ENCODE assay signal across 25 mouse cellular contexts in genomic region chr11:117150467-117150966, GRCm38 (mm10). TPM values are rescaled to one million over a fixed set of nuclear protein-coding genes. Genes with fewer than 3 reads are reported as not detected.
DNase-seq lines count a peak whose midpoint lies in the region; ATAC-seq and TF ChIP-seq lines count a peak whose summit lies in the region.
"Had no signal": no experiment of that assay in that cellular context is flagged by ENCODE, and none has a peak within 500 bp of the region (broad histone marks: within the 10 kb centered on the region; RNA-seq: fewer than 3 reads in every experiment).

No protein-coding gene starts in this region.

- H3K4me2 ChIP-seq in hindbrain, embryonic 13.5 days, result no peak overlapping the region
- no peak overlapping the region for H3K4me2 ChIP-seq in hindbrain, embryonic 16.5 days (ENCODE audit: low read length)
- no peak overlapping the region for H3K4me2 ChIP-seq in lung, postnatal 0 days (replicated peaks; ENCODE audit: low read depth, low read length)
- no peak overlapping the region for H3K4me2 ChIP-seq in midbrain, embryonic 11.5 days
- H3K4me2 ChIP-seq: embryonic facial prominence, embryonic 15.5 days; hindbrain, embryonic 12.5 days had no signal

- no peaks in the 10 kb centered on the region for H3K9me3 ChIP-seq in hindbrain, embryonic 13.5 days
- H3K9me3 ChIP-seq in hindbrain, embryonic 16.5 days (ENCODE audit: control insufficient read depth, low read length), result no peaks in the 10 kb centered on the region
- no peaks in the 10 kb centered on the region for H3K9me3 ChIP-seq in MEL (replicated peaks; ENCODE audit: insufficient read depth, low read length)
- no peaks in the 10 kb centered on the region for H3K9me3 ChIP-seq in lung, postnatal 0 days (ENCODE audit: low read length)
- no peaks in the 10 kb centered on the region for H3K9me3 ChIP-seq in midbrain, embryonic 11.5 days (ENCODE audit: control insufficient read depth, low read length)
- H3K9me3 ChIP-seq: embryonic facial prominence, embryonic 15.5 days; forebrain, embryonic 10.5 days; G1E; heart, embryonic 10.5 days; hindbrain, embryonic 12.5 days had no signal

- H3K27me3 ChIP-seq in hindbrain, embryonic 13.5 days, result no peaks in the 10 kb centered on the region
- H3K27me3 ChIP-seq in hindbrain, embryonic 16.5 days (replicated peaks; ENCODE audit: control insufficient read depth, insufficient read depth, low read length), result no peaks in the 10 kb centered on the region
- no peaks in the 10 kb centered on the region for H3K27me3 ChIP-seq in MEL (ENCODE audit: control insufficient read depth in 1 of 2, insufficient read depth in 2 of 2, low read length in 2 of 2)
- H3K27me3 ChIP-seq in lung, postnatal 0 days (replicated peaks; ENCODE audit: insufficient read depth, low read length), result no peaks in the 10 kb centered on the region
- H3K27me3 ChIP-seq in midbrain, embryonic 11.5 days (ENCODE audit: control insufficient read depth, insufficient read depth, low read length), result no peaks in the 10 kb centered on the region
- H3K27me3 ChIP-seq: embryonic facial prominence, embryonic 15.5 days; hindbrain, embryonic 12.5 days; Patski had no signal

- 69% methylated on average over 9 of the region's 9 CpGs for WGBS in hindbrain, embryonic 13.5 days
- WGBS in hindbrain, embryonic 16.5 days, result 66% methylated on average over 9 of the region's 9 CpGs
- WGBS in lung, postnatal 0 days, result 64% methylated on average over 9 of the region's 9 CpGs
- 88% methylated on average over 9 of the region's 9 CpGs for WGBS in midbrain, embryonic 11.5 days

- H3K27ac ChIP-seq in hindbrain, embryonic 13.5 days, result no peak overlapping the region
- H3K27ac ChIP-seq in hindbrain, embryonic 16.5 days (ENCODE audit: low read depth, low read length), result no peak overlapping the region
- H3K27ac ChIP-seq in MEL (ENCODE audit: control insufficient read depth, low read depth, low read length), result peak overlapping the region; percentile 75
- no peak overlapping the region for H3K27ac ChIP-seq in lung, postnatal 0 days (ENCODE audit: low read length)
- H3K27ac ChIP-seq in midbrain, embryonic 11.5 days (ENCODE audit: low read depth, low read length), result no peak overlapping the region
- H3K27ac ChIP-seq: embryonic facial prominence, embryonic 15.5 days; forebrain, embryonic 10.5 days; heart, embryonic 10.5 days; hindbrain, embryonic 12.5 days had no signal

- H3K4me1 ChIP-seq in hindbrain, embryonic 13.5 days (replicated peaks), result 0 out of 2 replicates have a peak, but pooled peaks cover 25% of the 10 kb centered on the region
- H3K4me1 ChIP-seq in hindbrain, embryonic 16.5 days (ENCODE audit: control insufficient read depth, insufficient read depth, low read depth, low read length), result no peaks in the 10 kb centered on the region
- peaks cover 25 to 43% of the 10 kb centered on the region in 2 experiments for H3K4me1 ChIP-seq in MEL (ENCODE audit: control insufficient read depth in 1 of 2, insufficient read depth in 2 of 2, low read length in 2 of 2)
- 0 out of 2 replicates have a peak, but pooled peaks cover 2% of the 10 kb centered on the region for H3K4me1 ChIP-seq in lung, postnatal 0 days (ENCODE audit: insufficient read depth, low read depth, low read length)
- H3K4me1 ChIP-seq in midbrain, embryonic 11.5 days (ENCODE audit: control insufficient read depth, insufficient read depth, low read length), result no peaks in the 10 kb centered on the region; the same call in 1 of the 2 replicates

- H3K4me3 ChIP-seq in hindbrain, embryonic 13.5 days, result no peak overlapping the region
- no peak overlapping the region for H3K4me3 ChIP-seq in hindbrain, embryonic 16.5 days (ENCODE audit: low read length)
- no peak overlapping the region for H3K4me3 ChIP-seq in MEL (ENCODE audit: control insufficient read depth in 1 of 2, insufficient read depth in 1 of 2, low read depth in 2 of 2, low read length in 2 of 2)
- no peak overlapping the region for H3K4me3 ChIP-seq in lung, postnatal 0 days (ENCODE audit: low read depth, low read length)
- no peak overlapping the region for H3K4me3 ChIP-seq in midbrain, embryonic 11.5 days (ENCODE audit: low read depth, low read length)
- H3K4me3 ChIP-seq: embryonic facial prominence, embryonic 15.5 days; erythroblast, embryonic 14.5 days; forebrain, embryonic 10.5 days; heart, embryonic 10.5 days; hindbrain, embryonic 12.5 days had no signal

- ATAC-seq in hindbrain, embryonic 13.5 days (ENCODE audit: low FRiP score), result no peak
- ATAC-seq in hindbrain, embryonic 16.5 days, result no peak
- 0 out of 2 replicates have a peak, but pooled peaks have one; percentile 43 for ATAC-seq in megakaryocyte, adult 5-6 weeks (ENCODE audit: poor library complexity, severe bottlenecking)
- ATAC-seq in lung, postnatal 0 days, result no peak
- no peak for ATAC-seq in midbrain, embryonic 11.5 days (ENCODE audit: low FRiP score)
- ATAC-seq: activated CD4-positive, CD25-positive, alpha-beta regulatory T cell, adult 4 months; forebrain, embryonic 14.5 days; Patski had no signal

- H3K9ac ChIP-seq in hindbrain, embryonic 13.5 days, result 0 out of 2 replicates have a peak overlapping the region, but pooled peaks have one; percentile 2
- H3K9ac ChIP-seq in hindbrain, embryonic 16.5 days (ENCODE audit: low read depth, low read length), result no peak overlapping the region
- no peak overlapping the region for H3K9ac ChIP-seq in MEL (ENCODE audit: control insufficient read depth, low read depth, low read length, poor library complexity, severe bottlenecking)
- no peak overlapping the region for H3K9ac ChIP-seq in lung, postnatal 0 days (replicated peaks; ENCODE audit: low read depth)
- H3K9ac ChIP-seq in midbrain, embryonic 11.5 days (ENCODE audit: low read length), result no peak overlapping the region
- H3K9ac ChIP-seq: embryonic facial prominence, embryonic 15.5 days; hindbrain, embryonic 12.5 days had no signal

- TF ChIP-seq EP300 in MEL (IDR thresholded peaks at IDR 0.05; ENCODE audit: low read depth in 1 of 2, low read length in 2 of 2), result peak; percentile 62 to 72
- no peak for TF ChIP-seq EP300 in lung, postnatal 0 days (IDR thresholded peaks at IDR 0.05)

- H3K79me2 ChIP-seq in MEL (ENCODE audit: control insufficient read depth, insufficient read depth, low read length, poor library complexity), result no peaks in the 10 kb centered on the region

- H3K36me3 ChIP-seq in hindbrain, embryonic 13.5 days, result peaks cover 94% of the 10 kb centered on the region
- peaks cover 53% of the 10 kb centered on the region for H3K36me3 ChIP-seq in hindbrain, embryonic 16.5 days (ENCODE audit: control insufficient read depth, insufficient read depth, low read length)
- H3K36me3 ChIP-seq in MEL (ENCODE audit: control insufficient read depth in 1 of 2, insufficient read depth in 2 of 2, low read length in 2 of 2), result peaks cover 0 to 38% of the 10 kb centered on the region in 2 experiments; a peak in 3 of 4 replicates
- H3K36me3 ChIP-seq in lung, postnatal 0 days (ENCODE audit: insufficient read depth, low read length), result peaks cover 50% of the 10 kb centered on the region
- peaks cover 21% of the 10 kb centered on the region for H3K36me3 ChIP-seq in midbrain, embryonic 11.5 days (ENCODE audit: control insufficient read depth, insufficient read depth, low read length)

- peak; percentile 35 for DNase-seq in 416B (ENCODE audit: low read depth)
- peak; percentile 66 for DNase-seq in MEL (ENCODE audit: low read depth, low spot score)
- no peak for DNase-seq in lung, postnatal 0 days (ENCODE audit: low spot score)
- DNase-seq in ovary, adult 18-20 months (ENCODE audit: low spot score), result no peak
- DNase-seq in midbrain, embryonic 11.5 days (ENCODE audit: low spot score, missing footprints), result no peak
- DNase-seq: adrenal gland, postnatal 14 days; cerebellum, adult 18-20 months; cerebellum, adult 9-11 months; embryo, embryonic 11 days; gastrocnemius, postnatal 36 days; heart, adult 18-20 months; heart, postnatal 10 days; heart, postnatal 4 days had no signal

- no peak for TF ChIP-seq POLR2A in MEL (IDR thresholded peaks at IDR 0.05; ENCODE audit: control insufficient read depth in 1 of 2, insufficient read depth in 1 of 2, low read depth in 1 of 2, low read length in 2 of 2, poor library complexity in 1 of 2)

- TF ChIP-seq CTCF in MEL (IDR thresholded peaks at IDR 0.05 in 2 of 3, conservative IDR thresholded peaks at IDR 0.05 in 1 of 3; ENCODE audit: control insufficient read depth in 1 of 3, insufficient read depth in 1 of 3, low read depth in 2 of 3, low read length in 3 of 3, poor library complexity in 1 of 3, severe bottlenecking in 1 of 3), result no peak
- no peak for TF ChIP-seq CTCF in lung, postnatal 0 days (IDR thresholded peaks at IDR 0.05)

- no peak for TF ChIP-seq RAD21 in MEL (IDR thresholded peaks at IDR 0.05; ENCODE audit: low read depth, low read length)

TF ChIP-seq in MEL, 35 proteins besides CTCF, POLR2A, EP300 and RAD21 (continues in another document):
- no peak for TF ChIP-seq MAFK (IDR thresholded peaks at IDR 0.05; ENCODE audit: borderline replicate concordance, low read depth, low read length)
- no peak for TF ChIP-seq POLR2AphosphoS5 (IDR thresholded peaks at IDR 0.05; ENCODE audit: borderline replicate concordance, low read depth, low read length)
- TF ChIP-seq E2F4 (IDR thresholded peaks at IDR 0.05; ENCODE audit: borderline replicate concordance, low read depth, low read length), result no peak
- TF ChIP-seq CHD2 (IDR thresholded peaks at IDR 0.05; ENCODE audit: low read length), result no peak

RNA-seq across cellular contexts. Expression of gene Sec14l1, which starts 35.5 kb away (rescaled TPM):
- polyA plus RNA-seq in hindbrain, embryonic 13.5 days (2015; fragmentation: Nextera tagmentation; extraction: Ambion mirVana), result 63.3 and 65.9 TPM in 2 replicates
- polyA plus RNA-seq in hindbrain, embryonic 16.5 days (2015; fragmentation: Nextera tagmentation; extraction: Ambion mirVana), result 53.9 and 63.4 TPM in 2 replicates
- 42.0 and 44.6 TPM in 2 replicates for total RNA-seq in MEL (2012; rRNA removed)
- polyA plus RNA-seq in MEL (2012; ENCODE audit: insufficient read depth in 1 of 2, insufficient read length in 2 of 2, low read depth in 1 of 2, low replicate concordance in 2 of 2, missing spikeins in 1 of 2), result 10 to 100 TPM in 1 of 2 experiments, not detected in 1; 55.9 TPM
- 24.3 and 29.1 TPM in 2 replicates for total RNA-seq in megakaryocyte, adult 5-6 weeks (2015)
- 32.3 and 41.7 TPM in 2 replicates for total RNA-seq in megakaryocyte, adult 5-6 weeks (2017)
- 62.2 and 62.4 TPM in 2 replicates for polyA plus RNA-seq in lung, postnatal 0 days (2015; fragmentation: Nextera tagmentation; extraction: Ambion mirVana)
- 32.4 and 36.7 TPM in 2 replicates for polyA plus RNA-seq in midbrain, embryonic 11.5 days (2014; fragmentation: Nextera tagmentation; extraction: Ambion mirVana)

RNA-seq across cellular contexts. Expression of gene Sept9, which starts 48.9 kb away (rescaled TPM):
- polyA plus RNA-seq in hindbrain, embryonic 13.5 days (2015; fragmentation: Nextera tagmentation; extraction: Ambion mirVana), result 117 and 118 TPM in 2 replicates
- polyA plus RNA-seq in hindbrain, embryonic 16.5 days (2015; fragmentation: Nextera tagmentation; extraction: Ambion mirVana), result 109 and 124 TPM in 2 replicates
- total RNA-seq in MEL (2012; rRNA removed), result 163 and 205 TPM in 2 replicates
- 100 to 1,000 TPM in 1 of 2 experiments, 10 to 100 TPM in 1; 49.7 to 196 TPM for polyA plus RNA-seq in MEL (2012; ENCODE audit: insufficient read depth in 1 of 2, insufficient read length in 2 of 2, low read depth in 1 of 2, low replicate concordance in 2 of 2, missing spikeins in 1 of 2)
- total RNA-seq in megakaryocyte, adult 5-6 weeks (2015), result 162 and 178 TPM in 2 replicates
- 335 and 338 TPM in 2 replicates for total RNA-seq in megakaryocyte, adult 5-6 weeks (2017)
- polyA plus RNA-seq in lung, postnatal 0 days (2015; fragmentation: Nextera tagmentation; extraction: Ambion mirVana), result 52.5 and 56.1 TPM in 2 replicates
- 146 and 152 TPM in 2 replicates for polyA plus RNA-seq in midbrain, embryonic 11.5 days (2014; fragmentation: Nextera tagmentation; extraction: Ambion mirVana)

Comparison
In these comparisons a context has a peak if more than half of its experiments do, and no peak if none do; other contexts are left out.
1. DNase-seq: peak in 416B (single experiment) and MEL (single experiment); none in lung, postnatal 0 days (single experiment), ovary, adult 18-20 months (single experiment) and midbrain, embryonic 11.5 days (single experiment).